Mouse (Mus musculus): ENCODE results near the gene Taf15.

Taf15 gene

DNA sequence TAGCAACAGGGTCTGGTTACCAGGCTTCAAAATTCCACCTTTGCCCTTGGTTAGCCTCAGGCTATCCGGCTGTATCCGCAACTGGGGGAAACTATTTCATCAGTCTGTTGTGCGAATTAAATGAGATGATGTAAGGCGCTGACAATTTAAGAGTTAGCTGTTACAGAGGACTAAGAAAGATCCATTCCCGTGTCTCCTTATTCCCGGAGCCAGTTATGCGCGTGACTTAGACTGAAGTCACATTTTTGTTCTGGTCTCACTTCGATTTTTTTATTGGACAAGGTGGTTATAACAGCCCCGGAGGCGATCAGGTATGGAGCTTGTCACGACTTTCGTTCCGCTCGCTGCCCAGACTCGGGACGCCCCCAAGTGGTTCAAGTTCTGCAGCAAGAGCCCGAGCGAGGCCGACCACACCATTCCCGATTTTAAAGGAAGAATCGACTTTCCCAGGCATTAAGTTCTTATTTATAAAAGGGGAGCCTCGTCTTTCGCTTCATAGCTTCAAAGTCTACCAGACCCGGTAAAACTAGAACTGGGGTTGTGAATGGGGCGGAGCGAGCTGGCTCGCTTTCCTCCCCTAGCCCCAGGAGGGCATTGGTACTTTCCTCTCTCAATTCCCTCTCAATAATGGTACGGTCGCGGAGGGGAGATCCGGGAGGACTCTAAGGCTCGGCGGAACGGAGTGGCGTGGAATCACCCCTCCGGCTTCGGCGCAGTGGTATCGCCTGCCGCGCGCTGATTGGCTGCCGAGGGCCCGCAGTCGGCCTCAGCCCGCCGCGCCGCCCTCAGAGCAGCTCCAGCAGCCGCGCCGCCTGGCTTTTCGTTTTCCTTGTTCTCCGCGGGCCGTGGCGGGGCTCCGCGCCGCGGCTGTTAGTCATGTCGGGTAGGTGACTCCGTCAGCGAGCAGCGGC is at the start of gene Taf15:
Gene Taf15 (plus strand): TSS at position 763 of the 911 bp plus-strand sequence.
- peak; percentile 93 to 97 for DNase-seq (ENCODE audit: low spot score in 2 of 2)

DNA sequence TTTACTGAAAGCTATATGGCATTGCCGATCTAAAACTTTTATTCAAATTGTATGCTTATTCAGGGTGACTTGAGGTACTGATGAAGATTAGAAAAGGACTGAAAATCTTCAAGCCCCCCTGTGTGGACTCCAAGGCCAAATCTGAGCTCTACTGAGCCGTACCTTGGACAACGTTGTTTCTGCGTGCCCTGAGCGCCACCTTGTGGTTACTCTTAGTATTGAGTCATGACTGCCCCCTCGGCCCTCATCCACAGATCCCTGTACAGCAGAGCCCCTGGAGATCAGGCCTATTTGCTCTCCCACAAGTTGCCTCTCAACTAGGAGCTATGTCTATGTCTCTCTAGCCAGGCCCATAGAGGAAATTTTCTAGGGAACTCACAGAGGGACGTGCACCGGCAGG is 48.2 kb upstream of the Taf15 start:
- peak in 1 of 2 experiments; percentile 51 for DNase-seq (ENCODE audit: low spot score in 2 of 2)

DNA sequence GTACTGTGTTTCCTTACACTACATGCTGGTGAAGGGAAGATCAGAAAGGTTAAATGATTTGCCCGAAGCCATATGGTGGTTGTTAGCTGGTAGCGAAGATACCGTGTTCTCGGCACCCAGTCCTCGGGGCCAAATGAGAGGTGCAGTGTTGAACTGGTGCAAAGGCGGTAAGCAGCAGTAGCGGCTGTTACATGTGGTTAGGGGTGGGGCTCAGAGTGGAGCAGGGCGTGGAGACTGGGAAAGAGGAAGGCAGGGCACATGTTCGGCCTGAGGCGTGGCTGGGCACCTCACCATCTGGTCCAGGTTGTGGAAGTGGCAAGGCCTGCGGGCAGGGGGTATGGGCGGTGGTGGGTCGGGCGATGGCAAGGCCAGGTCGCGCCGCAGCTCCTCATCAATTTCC is 45.9 kb upstream of the Taf15 start:
- DNase-seq (ENCODE audit: low spot score in 2 of 2) = no peak

DNA sequence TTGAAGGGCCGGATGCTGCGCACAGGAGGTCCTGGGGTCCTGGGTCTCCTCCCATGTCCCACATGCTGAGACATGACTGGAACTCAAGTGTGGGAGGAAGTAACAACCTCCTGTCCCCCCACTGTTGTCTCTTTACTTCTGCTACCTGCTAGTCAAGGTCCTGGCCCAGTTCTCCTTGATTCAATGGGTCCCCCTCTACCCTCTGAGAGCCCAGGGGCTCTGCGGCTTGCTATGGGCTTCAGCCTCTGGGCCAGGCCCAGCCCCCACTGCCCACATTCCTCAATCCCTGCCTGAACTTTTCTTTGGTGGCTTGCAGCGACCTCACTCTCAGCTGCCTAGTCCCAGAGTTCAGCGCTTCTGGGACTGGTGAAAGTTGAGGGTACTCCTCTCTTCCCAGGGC is 43.5 kb upstream of the Taf15 start, which contains the start of gene Gas2l2:
Gene Gas2l2 (minus strand): TSS at position 101 of the 400 bp plus-strand sequence.
- DNase-seq (ENCODE audit: low spot score in 2 of 2) = no peak

DNA sequence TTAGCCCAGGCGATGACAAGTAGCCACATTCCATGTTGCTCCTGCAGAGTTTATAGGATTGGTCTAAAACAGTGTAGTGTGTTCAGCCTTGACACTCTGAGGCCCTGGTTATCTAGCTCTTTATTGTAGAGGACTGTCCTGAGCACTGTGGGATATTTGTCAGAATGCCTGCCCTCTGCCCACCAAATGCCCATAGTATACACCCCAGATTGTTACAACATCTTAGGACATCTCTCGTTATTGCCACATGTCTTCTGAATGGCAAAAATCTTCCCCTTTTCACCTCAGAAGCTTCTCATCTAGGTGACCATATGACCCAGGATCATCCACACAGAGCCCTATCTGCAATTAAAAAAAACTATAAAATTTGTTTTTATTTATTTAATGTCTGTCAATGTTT is 40.4 kb upstream of the Taf15 start:
- DNase-seq (ENCODE audit: low spot score in 2 of 2) = no peak

DNA sequence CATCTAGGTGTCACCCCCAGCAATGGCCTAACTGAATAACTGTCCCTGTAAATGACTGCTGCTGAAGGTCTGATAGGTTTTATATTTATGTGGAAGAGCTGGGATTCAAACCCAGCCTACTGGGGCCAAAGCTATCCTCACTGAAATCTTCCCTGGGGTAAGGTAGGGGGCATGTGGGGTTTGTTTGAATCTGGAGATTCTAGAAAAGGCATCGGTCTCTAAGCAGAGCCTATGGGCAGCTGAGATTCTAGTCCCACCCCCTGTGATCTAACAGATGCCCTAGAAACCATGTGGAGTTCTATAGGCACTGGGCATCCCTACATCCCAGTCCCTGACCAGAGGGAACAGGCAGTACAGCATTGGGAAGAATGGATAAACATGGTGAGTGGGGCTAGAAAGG is 35.5 kb upstream of the Taf15 start, which contains the start of gene 1700020L24Rik:
Gene 1700020L24Rik (plus strand): TSS at position 301 of the 400 bp plus-strand sequence.
- no peak for DNase-seq (ENCODE audit: low spot score in 2 of 2)

DNA sequence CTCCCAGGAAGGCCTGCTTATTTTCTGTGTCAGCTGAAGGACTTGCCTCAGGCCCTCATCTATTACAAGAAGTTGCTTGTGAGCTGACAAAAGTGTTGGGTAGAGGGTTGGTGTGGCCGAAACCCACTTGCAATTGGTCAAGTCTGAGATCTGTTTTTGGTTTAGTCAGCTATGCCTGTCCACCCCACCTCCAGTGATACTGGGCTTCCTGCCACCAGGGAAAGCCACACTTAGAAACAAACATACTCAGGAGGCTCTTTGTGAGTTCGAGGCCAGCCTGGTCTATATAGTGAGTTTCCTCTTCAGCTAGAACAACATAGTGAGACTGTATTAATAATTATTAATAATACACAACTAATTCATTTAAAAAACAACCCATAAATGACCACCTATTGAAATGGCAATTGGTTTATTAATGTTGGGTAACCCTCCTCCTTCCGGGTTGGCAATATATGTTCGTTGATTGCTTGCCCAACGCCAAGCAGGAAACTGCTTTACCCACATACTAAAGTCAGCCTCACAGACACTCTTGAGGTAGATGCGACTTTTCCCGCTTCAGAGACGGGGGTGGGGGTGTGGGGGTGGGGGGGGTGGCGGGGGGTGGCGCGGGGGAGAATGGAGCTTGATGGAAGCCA is 33.3 kb upstream of the Taf15 start:
- no peak for DNase-seq (ENCODE audit: low spot score in 2 of 2)

DNA sequence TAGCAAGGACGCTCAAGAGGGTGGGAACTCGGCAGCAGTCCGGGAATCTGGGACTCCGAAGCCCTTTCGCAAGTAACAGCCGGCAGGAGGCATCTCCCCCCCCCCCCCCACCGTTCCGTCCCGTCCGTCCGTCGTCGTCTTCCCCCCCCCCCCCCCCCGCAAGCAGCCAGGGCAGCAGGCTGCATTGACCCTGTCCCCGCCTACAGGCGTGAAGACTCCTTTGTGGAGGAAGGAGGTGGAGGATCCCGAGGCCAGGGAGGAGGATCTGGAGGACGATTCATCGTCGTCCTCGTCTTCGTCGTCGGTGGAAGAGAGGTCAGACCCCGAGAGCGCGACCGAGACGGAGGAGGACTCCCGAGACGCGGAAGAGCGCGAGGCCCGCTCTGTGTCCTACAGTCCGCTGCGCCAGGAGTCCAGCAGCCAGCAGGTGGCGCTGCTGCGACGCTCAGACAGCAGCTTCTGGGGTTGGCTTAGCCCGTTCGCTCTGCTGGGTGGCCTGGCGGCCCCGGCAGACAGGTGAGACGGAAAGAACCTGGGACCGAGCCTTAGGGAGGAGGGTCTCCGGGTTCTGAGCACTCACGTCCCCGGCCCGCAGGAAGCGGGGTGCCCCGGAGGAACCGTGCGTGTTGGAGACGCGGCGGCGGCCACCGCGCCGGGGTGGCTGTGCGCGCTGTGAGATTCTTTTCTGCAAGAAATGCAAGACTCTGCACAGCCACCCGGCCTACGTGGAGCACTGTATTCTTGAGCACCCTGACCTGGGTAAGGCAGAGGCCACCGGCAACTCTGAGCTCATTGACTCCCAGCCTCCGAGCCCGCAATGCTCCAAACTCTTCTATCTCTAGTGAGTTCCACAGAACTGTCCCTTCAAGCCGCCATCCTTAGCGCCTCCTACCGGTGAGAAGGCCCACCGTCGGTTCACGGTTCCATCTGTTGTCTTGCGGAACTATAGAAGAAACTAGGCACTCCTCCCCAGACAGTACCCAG is 32.5 kb upstream of the Taf15 start:
- DNase-seq (ENCODE audit: low spot score in 2 of 2) = peak; percentile 72 to 84

DNA sequence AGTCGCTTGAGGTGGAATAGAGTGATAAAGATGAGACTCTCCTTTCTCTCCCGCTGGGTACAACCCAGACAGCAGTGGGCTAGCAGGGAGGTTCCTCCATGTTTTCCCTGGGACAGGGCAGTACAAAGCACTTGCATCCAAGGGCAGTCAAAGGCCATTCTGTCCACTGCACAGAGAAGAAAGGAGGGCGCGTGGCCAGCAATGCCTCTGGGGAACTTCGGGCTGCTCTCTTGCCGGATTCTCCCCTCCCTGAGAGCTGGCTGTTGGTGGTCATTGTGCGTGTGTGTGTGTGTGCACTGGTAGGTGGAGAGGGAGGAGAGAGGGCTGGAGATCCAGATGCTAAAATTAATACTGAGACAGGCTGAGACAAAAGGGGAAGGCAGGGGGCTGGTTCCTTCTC is 31.7 kb upstream of the Taf15 start:
- no peak for DNase-seq (ENCODE audit: low spot score in 2 of 2)

DNA sequence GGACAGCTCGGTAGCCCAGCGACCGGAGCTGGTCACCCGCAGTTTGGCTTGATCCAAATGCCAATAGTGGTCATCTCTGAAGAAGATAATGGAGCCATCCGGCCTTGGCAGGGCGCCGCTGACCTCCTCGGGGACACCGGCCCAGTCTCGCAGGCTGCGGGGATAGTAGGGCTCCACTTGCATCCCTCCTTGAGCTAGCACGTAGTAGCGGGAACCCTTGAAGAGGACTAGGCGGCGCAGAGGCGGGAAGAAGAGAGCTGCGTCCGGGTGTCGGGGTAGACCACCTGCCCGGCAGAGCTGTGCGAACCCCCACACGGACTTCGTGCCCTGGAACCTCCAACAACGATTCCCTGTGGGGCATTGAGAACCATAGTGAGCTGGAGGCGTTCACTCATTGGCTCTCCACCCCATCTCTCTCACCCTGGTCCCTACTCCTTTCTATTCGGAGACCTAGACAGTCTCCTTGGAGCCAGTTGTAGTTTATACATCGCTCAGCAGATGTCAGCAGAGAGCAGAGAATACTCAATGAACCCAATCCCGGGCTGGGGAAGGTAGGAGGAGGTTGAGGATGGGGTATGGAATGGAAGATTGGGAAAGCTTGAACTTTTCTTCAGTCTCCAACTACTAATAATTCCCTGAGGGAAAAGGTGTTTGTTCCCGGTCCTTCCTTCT is 30.2 kb upstream of the Taf15 start:
- peak; percentile 31 to 64 for DNase-seq (ENCODE audit: low spot score in 2 of 2)

DNA sequence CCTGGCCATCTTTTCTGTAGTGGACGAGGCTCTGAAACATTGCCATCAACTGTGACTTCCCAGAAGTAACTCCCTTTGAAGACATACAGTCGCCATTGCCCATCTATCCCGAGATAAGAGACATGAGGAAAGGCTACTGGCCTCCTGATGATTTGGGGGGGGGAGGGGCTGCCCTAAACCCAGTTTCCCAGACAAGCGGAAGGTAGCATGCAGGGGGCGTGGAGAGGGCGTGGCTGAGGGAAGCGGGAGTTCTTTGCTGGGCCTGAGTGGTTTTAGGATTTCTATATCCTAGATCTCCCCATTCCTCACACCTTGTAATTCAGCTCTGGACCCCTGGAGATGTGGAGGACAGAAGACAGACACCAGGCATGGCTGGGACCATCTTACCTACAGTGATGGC is 29.1 kb upstream of the Taf15 start:
- DNase-seq (ENCODE audit: low spot score in 2 of 2) = no peak

DNA sequence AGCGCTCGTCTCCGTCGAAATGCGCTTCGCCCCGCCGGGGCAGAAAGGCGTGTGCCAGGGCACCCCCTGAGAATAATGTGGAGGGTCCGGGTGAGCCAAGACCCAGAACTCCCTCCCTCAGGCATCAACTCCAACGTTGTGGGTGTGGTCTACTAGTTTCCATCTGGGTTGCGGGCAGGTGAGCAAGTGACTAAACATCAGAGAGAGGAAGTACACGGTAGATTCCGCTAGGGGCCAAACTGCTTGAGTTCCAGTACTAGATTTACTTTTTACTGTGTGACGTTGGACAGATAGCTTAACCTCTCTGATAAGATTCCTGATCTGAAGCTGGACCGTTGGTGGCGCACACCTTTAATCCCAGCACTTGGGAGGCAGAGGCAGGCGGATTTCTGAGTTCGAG is 27.9 kb upstream of the Taf15 start:
- DNase-seq (ENCODE audit: low spot score in 2 of 2) = no peak

DNA sequence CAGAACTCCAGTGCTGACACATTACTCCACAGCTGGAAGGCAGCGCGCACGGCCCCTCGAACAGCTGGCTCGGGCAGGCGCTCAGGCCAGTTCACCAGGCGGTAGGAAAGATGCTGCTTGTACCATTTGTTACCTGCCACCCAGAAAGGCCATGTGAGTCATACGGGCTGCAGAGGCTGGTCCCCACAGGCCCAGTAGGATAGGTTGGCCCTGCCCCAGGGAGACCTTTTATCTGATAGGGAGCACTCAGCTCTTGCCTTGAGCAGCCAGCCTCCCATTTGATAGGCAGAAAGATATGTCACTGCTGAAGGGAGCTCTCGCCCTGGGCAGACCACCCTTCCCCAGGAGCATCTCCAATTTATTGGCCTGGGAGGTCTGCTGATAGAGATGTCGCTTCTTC is 25.3 kb upstream of the Taf15 start:
- DNase-seq (ENCODE audit: low spot score in 2 of 2) = peak in 1 of 2 experiments; percentile 63

DNA sequence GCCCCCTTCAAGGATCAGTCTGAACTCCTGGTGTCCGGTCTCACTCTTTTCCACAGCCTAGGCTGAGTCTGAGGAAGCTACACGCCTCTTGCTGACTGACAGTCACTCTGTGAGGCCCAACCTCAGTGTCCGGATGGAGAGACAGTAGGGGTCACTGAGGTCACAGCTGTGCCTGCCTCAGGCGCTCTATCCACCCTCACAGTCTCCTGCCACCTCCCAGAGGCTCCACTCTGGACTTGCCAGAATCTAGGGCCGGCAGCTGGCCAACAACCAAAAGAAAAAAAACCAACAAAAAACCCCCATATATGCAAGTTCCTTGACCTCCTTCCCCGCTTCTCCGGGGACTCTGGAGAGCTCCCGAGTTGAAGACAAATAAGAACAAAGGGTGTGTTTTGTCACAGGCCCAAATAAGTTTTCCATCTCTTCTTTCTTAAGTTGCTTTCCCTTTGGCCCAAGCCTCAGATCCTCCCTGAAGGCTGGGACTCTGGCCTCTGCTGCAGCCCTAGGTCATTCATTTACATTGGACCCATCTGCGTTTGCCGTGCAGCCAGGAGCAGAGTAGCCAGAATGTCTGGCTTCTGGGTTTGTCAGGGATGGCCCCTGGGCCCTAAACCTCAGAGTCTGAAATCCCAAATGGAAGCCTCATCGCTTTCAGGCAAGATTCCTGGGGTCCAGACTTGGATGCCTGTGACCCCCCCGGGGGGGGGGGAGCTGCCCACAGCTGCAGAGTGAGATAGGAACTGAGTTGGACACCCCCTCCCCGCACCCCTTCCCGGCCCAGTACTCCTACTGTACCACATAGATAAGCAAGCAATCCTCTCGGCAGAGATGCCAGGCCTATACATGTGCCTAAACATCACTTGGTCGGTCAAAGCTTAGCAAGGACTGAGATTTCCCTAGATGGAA is 24.6 kb upstream of the Taf15 start:
- DNase-seq (ENCODE audit: low spot score in 2 of 2) = no peak

DNA sequence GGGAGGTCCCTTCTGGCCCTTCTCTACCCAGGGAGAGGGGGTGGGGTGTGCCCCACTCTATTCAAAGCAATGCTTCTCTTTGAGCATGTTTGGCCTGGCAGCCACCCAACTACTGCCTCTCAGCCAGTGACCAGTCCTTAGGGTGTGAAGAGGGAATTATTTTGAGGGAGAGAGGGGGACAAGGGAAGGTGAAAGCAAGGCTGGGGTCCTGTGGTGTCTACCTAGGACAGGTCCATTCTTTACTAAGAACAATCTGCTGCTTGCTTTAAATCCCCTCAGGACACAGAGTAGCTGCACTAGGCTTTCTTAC is 24.0 kb upstream of the Taf15 start:
- no peak for DNase-seq (ENCODE audit: low spot score in 2 of 2)

DNA sequence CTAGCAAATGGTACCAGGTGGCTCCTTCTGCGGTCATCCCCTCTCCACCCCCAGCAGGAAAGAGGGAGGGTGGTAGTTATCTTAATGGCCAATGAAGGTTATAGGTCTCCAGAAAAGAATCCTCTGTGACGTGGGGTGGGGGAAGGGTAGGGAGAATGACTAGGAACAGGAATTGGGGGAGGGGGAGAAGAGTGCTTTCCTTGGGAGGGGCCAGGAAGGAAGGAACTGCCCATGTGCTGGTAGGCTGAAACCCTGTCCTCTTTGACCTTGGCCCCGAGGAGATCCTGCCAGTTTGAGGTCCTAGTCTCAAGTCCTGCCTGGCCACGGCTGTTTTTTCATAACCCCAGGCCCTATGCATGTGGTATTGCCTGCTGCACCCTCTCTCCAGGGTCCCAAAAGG is 23.6 kb upstream of the Taf15 start:
- no peak for DNase-seq (ENCODE audit: low spot score in 2 of 2)

DNA sequence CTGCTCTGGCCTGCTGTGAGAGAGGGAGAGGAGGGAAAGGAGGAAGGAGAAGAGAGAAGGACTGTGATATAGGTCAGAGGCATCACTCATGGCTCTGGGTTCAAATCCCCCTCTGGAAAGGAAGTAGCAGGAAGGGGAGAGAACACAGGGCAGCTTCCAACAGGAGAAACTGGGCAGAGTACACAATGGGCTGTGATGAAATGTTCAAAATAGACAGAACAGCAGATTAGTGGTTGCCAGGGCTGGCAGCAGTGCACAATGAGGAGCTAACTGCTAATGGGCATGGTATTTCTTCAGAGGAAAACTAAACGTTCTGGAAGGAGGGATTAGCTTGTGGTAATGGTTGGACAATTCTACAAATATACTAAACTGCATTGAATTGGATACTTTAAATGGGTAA is 22.3 kb upstream of the Taf15 start:
- DNase-seq (ENCODE audit: low spot score in 2 of 2) = no peak

DNA sequence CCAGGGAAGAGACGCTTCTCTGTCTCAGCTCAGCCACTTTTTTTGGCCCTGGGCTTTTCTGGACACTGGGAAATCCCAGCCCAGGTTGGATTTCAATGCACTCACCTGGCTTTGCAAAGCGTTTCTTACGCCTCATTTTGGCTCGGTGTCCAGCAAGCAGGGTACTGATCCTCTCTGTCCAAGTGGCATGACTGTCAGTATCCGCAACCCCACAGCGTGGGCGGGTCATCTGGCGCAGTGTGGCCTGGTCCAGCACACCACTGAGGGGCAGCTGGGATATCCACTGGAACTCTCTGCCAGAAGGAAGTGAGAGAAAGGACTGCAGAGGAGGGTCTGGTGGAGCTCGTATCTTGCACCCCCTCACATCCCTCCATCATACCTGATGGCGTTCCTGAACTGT is 21.6 kb upstream of the Taf15 start:
- no peak for DNase-seq (ENCODE audit: low spot score in 2 of 2)

DNA sequence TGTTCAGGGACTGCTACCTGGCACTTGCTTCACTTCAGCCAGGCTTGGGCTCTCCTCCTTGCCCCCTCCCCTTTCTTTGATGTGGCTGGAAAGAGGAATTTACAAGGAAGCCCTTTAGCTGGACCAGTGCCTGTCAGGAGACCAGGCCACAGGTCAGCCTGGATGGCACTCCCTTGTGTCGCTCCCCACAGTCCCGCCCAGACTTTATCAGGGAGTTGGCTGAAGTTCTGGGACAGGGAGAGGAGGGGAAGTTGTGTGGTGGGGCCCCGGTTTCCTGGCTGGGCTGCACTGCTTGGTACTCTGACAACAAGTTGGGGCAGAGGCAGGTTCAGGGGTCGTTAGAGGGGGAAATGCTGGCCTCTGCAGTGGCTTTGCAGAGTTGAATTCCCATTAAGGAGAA is 18.3 kb upstream of the Taf15 start:
- DNase-seq (ENCODE audit: low spot score in 2 of 2) = peak in 1 of 2 experiments; percentile 38

DNA sequence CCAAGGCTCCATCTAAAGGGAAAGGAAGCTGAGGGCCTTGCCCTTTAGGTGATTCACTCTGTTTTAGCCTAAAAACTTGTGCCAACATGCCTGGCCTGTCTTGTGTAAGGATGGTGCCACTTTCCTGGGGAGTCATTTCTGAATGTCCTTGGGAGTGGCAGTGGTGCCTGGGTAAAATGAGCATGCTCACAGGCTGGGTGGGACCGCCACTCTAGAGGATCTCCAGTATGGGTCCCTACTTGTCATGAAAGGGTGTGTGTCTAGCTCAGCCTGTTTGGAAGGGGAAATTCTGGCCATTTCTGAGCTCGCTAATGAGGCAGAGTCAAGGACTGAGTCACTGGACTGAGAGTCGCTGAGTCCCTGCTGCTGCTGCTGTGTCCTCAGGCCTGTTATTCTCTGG is 17.3 kb upstream of the Taf15 start:
- peak; percentile 41 to 71 for DNase-seq (ENCODE audit: low spot score in 2 of 2)
